Mouse (Mus musculus) 3134 (cell line): ENCODE measurements at regions not wholly inside any gene's neighbourhood (a gene's known extent, or its start where the extent isn't known, plus 50 kb on each side); places are given as distances from the start of the nearest gene placed in this dataset.

ENCODE experiments used
- DNase-seq: peaks from one replicate; pipeline ENCODE4 v3.0.0-alpha.2; 2011; ENCODE audit warnings: low spot score; ENCODE audit not compliant: insufficient read length; ENCODE audit errors: extremely low read depth

DNA sequence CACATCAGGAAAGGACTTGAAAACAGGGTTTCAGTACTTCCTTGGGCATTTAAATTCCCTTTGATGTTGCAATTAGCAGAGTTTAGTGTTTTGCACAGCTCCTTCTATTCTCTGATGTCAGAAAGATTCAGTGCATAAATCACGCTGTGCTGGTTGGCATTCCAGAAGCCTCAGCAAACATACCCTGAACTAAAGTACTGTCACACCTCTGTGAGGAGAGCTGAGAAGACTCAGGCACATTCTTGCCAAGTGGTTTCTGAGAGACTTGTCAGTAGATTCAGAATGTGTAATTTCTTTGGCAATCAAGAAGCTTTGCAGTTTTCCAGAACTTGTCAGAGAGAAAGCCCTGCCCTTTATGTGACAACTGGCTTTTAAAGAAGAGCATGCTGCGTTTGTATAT lies 192.4 kb upstream of the 2610001J05Rik start:
- no peak for DNase-seq

- DNase-seq, result no peak
Measured at GRCm38 (mm10) chr6:14046560-14046959, 175.2 kb upstream of the 2610001J05Rik start.

DNA sequence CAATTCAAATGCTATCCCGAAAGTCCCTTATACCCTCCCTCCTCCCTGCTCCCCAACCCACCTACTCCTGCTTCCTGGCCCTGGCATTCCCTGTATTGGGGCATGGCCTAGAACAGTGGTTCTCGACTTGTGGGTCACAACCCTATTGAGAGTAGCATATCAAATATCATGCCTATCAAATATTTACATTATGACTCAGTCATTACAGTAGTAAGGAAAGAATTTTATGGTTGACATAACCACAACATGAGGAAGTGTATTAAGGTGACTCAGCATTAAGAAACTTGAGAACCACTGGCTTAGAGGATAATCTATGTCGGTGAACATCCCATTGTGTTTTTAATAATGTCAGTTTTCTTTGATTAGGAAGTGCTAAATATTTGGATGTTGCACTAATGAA lies 173.3 kb upstream of the 2610001J05Rik start:
- DNase-seq, result peak; percentile 63

GRCm38 (mm10) chr6:14025898-14026297 lies 154.6 kb upstream of the 2610001J05Rik start:
- no peak for DNase-seq

GRCm38 (mm10) chr6:14018928-14019327 lies 147.6 kb upstream of the 2610001J05Rik start:
- DNase-seq, result no peak

GRCm38 (mm10) chr6:13982606-13983389 lies 111.5 kb upstream of the 2610001J05Rik start:
- peak; percentile 20 for DNase-seq

GRCm38 (mm10) chr6:13974710-13975506 lies 103.6 kb upstream of the 2610001J05Rik start:
- no peak for DNase-seq

- no peak for DNase-seq
Measured at GRCm38 (mm10) chr6:13964471-13964870, 93.2 kb upstream of the 2610001J05Rik start.

DNA sequence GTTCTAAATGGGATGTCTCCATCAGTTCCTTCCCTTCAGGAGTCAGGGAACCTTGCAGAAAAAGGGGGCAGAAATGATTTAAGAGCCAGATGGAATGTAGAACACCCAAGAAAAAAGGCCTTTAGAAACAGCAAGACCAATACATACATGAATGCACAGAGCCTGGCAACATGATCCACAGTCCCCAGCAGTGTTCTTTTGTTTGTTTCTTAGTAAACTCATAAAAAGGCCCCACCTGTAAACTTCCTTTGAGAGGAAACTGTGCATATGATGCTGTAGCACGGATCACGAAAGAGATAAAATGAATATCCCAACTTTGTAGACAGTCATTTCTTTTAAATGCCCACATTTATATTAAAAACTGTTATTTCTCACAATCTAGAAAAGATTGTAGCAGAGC lies 92.7 kb upstream of the 2610001J05Rik start:
- DNase-seq, result no peak

DNA sequence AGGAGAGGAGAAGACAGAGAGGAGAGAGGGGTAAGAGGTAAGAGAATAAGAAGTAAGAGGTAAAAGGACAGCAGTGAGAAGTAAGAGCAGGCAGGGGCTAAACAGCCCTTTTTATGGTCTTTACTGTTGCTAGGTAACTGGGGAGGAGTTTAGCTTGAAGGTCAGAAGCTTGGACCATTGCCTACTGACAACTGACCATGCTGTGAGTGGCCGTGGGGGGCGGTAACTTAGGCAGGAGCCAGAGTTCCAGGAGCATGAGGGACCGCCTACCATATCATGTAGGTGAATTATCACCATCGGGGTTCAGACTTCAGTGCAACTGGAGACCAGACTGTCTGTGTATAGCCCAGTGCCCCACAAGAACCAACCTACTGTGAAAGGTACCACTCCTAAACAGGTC lies 78.3 kb upstream of the 2610001J05Rik start:
- DNase-seq, result no peak

- DNase-seq, result no peak
Measured at GRCm38 (mm10) chr6:13920809-13921760, 49.8 kb upstream of the 2610001J05Rik start.
